Mouse (Mus musculus): ENCODE data around the gene Dbx2.
A peak's percentile ranks its signal among the peaks of the same experiment; 100 is the strongest.

The Dbx2 gene

DNA sequence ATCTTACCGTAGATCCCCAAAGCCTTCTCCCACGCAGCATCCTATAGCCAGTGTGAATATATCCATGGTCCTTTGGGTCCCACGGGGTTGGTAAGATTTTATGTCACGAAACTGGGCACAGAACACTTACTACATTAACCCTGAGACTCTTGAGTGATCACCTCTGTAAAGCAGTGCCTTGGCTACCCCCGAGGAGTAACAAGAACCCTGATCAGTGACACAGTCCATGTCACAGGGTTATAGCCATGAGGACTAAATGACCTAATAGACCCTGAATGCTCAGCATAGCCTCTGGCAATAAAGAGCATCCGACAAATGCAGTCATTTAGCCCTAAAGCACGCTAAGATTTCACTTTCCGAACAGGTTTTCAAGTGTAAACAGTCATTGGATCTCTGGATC, 33.0 kb downstream of the Dbx2 start:
- DNase-seq (ENCODE audit: low spot score) = no peak

DNA sequence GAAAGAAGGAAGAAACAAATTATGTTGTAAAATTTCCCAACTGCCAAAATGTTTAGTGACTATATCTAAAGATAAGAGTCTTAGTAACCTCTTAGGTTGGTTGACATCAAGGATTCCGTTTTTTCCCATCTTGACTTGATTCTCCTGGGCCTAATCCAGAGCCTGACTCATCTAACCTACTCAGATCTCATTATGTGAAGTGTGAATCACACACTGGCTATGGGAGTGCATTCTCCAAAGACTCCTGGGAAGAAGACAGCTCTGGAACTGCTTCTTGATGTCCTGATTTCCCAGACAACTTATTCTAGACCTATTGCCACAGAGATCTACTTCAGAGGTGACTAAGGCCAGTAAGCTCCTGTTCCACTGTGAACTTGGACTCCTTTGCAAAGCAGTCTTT, 43.2 kb downstream of the Dbx2 start:
- no peak for DNase-seq (ENCODE audit: low spot score)

DNA sequence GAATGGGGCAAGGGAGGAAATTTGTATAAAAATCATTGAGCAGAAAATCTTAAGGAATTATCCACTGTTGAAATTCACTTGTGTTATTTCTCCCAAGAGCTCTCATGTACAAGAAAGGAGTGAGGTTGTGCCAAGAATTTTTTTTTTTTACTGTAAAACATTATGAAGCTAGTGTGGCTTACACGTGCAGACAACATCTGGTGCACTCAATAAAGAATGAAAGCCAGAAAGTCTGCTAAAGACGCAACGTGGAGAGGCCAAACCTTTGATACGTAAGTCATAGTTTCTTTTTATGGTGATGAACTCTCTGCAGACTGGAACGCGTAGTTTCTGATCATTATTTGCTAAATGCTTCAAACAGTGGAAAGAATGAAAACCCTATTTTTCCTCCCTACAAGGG, 54.6 kb downstream of the Dbx2 start:
- no peak for DNase-seq (ENCODE audit: low spot score)

GRCm38 (mm10) chr15:95598630-95599029, 57.1 kb downstream of the Dbx2 start:
- DNase-seq (ENCODE audit: low spot score) = no peak

- no peak for DNase-seq (ENCODE audit: low spot score)
Observed at GRCm38 (mm10) chr15:95586906-95587305, 68.9 kb downstream of the Dbx2 start.

GRCm38 (mm10) chr15:95584891-95585290, 70.9 kb downstream of the Dbx2 start:
- no peak for DNase-seq (ENCODE audit: low spot score)

GRCm38 (mm10) chr15:95574661-95575060, 81.1 kb downstream of the Dbx2 start:
- DNase-seq (ENCODE audit: low spot score) = peak; percentile 73
